Mouse (Mus musculus) G1E (cell line): ENCODE measurements at regions not wholly inside any gene's neighbourhood (a gene's known extent, or its start where the extent isn't known, plus 50 kb on each side); places are given as distances from the start of the nearest gene placed in this dataset.

ENCODE experiments used
- ATAC-seq: 2 replicates; pipeline ENCODE4 v1.8.0; 2016; ENCODE audit warnings: mild to moderate bottlenecking; ENCODE audit not compliant: insufficient number of reproducible peaks, poor library complexity, low FRiP score, severe bottlenecking; ENCODE audit errors: extremely low read depth
- DNase-seq: peaks from one replicate; pipeline ENCODE4 v3.0.0; 2012; ENCODE audit warnings: low spot score
- H3K27me3 ChIP-seq: 2 replicates; pipeline ENCODE4 v1.6.1; 2012; ENCODE audit warnings: mild to moderate bottlenecking, low read length, inconsistent platforms; ENCODE audit not compliant: insufficient read depth
- H3K36me3 ChIP-seq: replicated peaks from 2 replicates; pipeline ENCODE3; 2012; ENCODE audit warnings: mild to moderate bottlenecking, inconsistent platforms
- H3K4me1 ChIP-seq: 2 replicates; pipeline ENCODE4 v1.6.1; 2012; ENCODE audit warnings: low read depth, low read length, inconsistent platforms, mixed read lengths; ENCODE audit not compliant: insufficient read depth
- H3K4me3 ChIP-seq: 2 replicates; pipeline ENCODE4 v1.5.1; 2012; ENCODE audit warnings: low read depth, mild to moderate bottlenecking, inconsistent platforms, low read length, moderate library complexity, mixed read lengths
- H3K9me3 ChIP-seq: replicated peaks from 2 replicates; pipeline ENCODE4 v1.6.1; 2012; ENCODE audit warnings: inconsistent platforms
- CTCF ChIP-seq: IDR thresholded peaks from 2 replicates; pipeline ENCODE4 v1.5.1; 2012; ENCODE audit warnings: low read depth, low read length, inconsistent platforms, mixed read lengths
- GATA1 ChIP-seq: IDR thresholded peaks from 2 replicates; pipeline ENCODE4 v1.6.1; 2012; ENCODE audit warnings: borderline replicate concordance, low read length, inconsistent platforms, mixed read lengths
- GATA2 ChIP-seq: IDR thresholded peaks from 2 replicates; pipeline ENCODE4 v1.6.1; 2012; ENCODE audit warnings: low read depth, low read length, inconsistent platforms, borderline replicate concordance
- POLR2AphosphoS5 ChIP-seq: IDR thresholded peaks from 2 replicates; pipeline ENCODE4 v1.6.1; 2012; ENCODE audit warnings: low read depth, low read length, inconsistent platforms; ENCODE audit not compliant: insufficient replicate concordance
- TAL1 ChIP-seq: conservative IDR thresholded peaks from 2 replicates; pipeline ENCODE4 v1.6.1; 2012; ENCODE audit warnings: low read depth, low read length, inconsistent platforms, mixed read lengths

- Histone ChIP-seq H3K27me3 (peaks cover 27% of the 10 kb centered on the region), H3K36me3 (no peaks in the 10 kb centered on the region), H3K9me3 (no peaks in the 10 kb centered on the region), H3K4me1 (peaks cover 6% of the 10 kb centered on the region), H3K4me3 (peak overlapping the region; percentile 5; the same call in 1 of the 2 replicates)
- TF ChIP-seq GATA2 = no peak
- TF ChIP-seq TAL1 = no peak
- TF ChIP-seq POLR2AphosphoS5 = no peak
- TF ChIP-seq GATA1 = no peak
- TF ChIP-seq CTCF = no peak
- DNase-seq = no peak
- no peak for ATAC-seq
These were observed 262.8 kb downstream of the Bcl11a start for GRCm38 (mm10) chr11:24340677-24341076.

GRCm38 (mm10) chr11:24341650-24342049 lies 263.8 kb downstream of the Bcl11a start:
- no peak for TF ChIP-seq POLR2AphosphoS5
- TF ChIP-seq CTCF = no peak
- TF ChIP-seq GATA2 = no peak
- no peak overlapping the region for H3K4me3 ChIP-seq
- DNase-seq = no peak
- no peaks in the 10 kb centered on the region for H3K36me3 ChIP-seq
- H3K9me3 ChIP-seq = no peaks in the 10 kb centered on the region
- no peak for ATAC-seq
- H3K27me3 ChIP-seq = peaks cover 27% of the 10 kb centered on the region
- peaks cover 6% of the 10 kb centered on the region for H3K4me1 ChIP-seq

- TF ChIP-seq GATA2 = no peak
- TF ChIP-seq CTCF = no peak
- no peak overlapping the region for H3K4me3 ChIP-seq
- ATAC-seq (no peak), DNase-seq (no peak)
- H3K9me3 ChIP-seq = no peaks in the 10 kb centered on the region
- H3K36me3 ChIP-seq = no peaks in the 10 kb centered on the region
- H3K4me1 ChIP-seq = peaks cover 6% of the 10 kb centered on the region
- H3K27me3 ChIP-seq = peaks cover 28% of the 10 kb centered on the region
These were observed 264.3 kb downstream of the Bcl11a start for GRCm38 (mm10) chr11:24342176-24342575.

GRCm38 (mm10) chr11:24342732-24343131 lies 264.9 kb downstream of the Bcl11a start:
- TF ChIP-seq POLR2AphosphoS5 = no peak
- TF ChIP-seq GATA1 = no peak
- no peak for TF ChIP-seq CTCF
- TF ChIP-seq TAL1 = no peak
- TF ChIP-seq GATA2 = no peak
- H3K9me3 ChIP-seq = no peaks in the 10 kb centered on the region
- DNase-seq (no peak), ATAC-seq (no peak)
- H3K27me3 ChIP-seq = peaks cover 31% of the 10 kb centered on the region
- H3K4me1 ChIP-seq = peaks cover 6% of the 10 kb centered on the region
- H3K36me3 ChIP-seq = no peaks in the 10 kb centered on the region
- H3K4me3 ChIP-seq = no peak overlapping the region

DNA sequence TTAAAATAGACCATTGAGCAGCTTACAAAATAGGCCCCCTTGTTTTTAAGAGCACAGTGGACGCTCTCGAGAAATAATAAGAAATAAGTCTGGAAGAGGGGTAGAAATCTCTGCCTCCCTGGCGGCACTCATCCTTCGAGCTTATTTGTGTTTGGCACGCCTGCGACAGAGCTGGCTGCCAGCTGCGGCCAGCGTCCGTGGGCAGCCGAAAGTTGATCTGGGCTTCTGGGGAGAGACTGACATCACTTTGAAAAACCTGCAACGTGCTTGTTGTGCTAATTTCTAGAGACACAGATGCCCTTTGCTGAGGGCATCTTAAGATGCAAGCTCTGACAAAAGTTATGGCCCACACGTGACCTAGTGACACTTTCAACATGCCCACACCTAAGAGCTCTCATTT lies 269.4 kb downstream of the Bcl11a start:
- TF ChIP-seq POLR2AphosphoS5 = no peak
- no peak for TF ChIP-seq GATA1
- TF ChIP-seq TAL1 = no peak
- no peak for TF ChIP-seq GATA2
- no peak for TF ChIP-seq CTCF
- Histone ChIP-seq H3K27me3 (peaks cover 48% of the 10 kb centered on the region), H3K4me1 (no peaks in the 10 kb centered on the region), H3K36me3 (no peaks in the 10 kb centered on the region), H3K9me3 (no peaks in the 10 kb centered on the region), H3K4me3 (no peak overlapping the region)
- no peak for ATAC-seq
- DNase-seq = no peak

DNA sequence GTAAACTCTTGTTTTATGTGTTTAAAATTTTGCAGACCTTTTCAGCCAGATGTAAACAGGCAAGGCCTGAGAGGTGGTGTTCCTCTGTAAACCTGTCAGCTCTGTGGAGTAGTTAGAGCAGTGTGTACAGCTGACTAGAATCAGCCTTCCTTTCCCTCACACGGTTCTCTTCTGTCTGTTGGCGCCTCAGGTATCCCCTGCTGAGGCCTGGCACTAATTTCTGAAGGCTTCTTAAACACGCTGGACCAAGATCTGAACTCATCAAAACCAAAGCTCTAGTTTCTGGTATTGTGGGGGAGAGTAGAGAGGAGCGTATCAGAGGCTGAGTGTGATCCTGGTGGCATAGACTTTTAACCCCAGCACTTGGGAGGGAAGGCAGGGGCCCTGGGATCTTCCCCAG lies 270.9 kb downstream of the Bcl11a start:
- Histone ChIP-seq H3K27me3 (peaks cover 48% of the 10 kb centered on the region), H3K36me3 (no peaks in the 10 kb centered on the region), H3K4me3 (no peak overlapping the region), H3K9me3 (no peaks in the 10 kb centered on the region), H3K4me1 (no peaks in the 10 kb centered on the region)
- ATAC-seq = no peak
- no peak for TF ChIP-seq POLR2AphosphoS5
- no peak for TF ChIP-seq GATA2
- no peak for TF ChIP-seq TAL1
- TF ChIP-seq CTCF = no peak
- no peak for TF ChIP-seq GATA1
- no peak for DNase-seq
